Mouse (Mus musculus) kidney, postnatal 0 days (tissue): ENCODE data around the gene Cit. TPM values are rescaled to one million over a fixed set of nuclear protein-coding genes. Genes with fewer than 3 reads are reported as not detected.

Experiments used
- ATAC-seq: fragments of 200-750 bp; cut with Nextera tagmentation; replicated peaks from 2 replicates; pipeline ENCODE4 v1.8.0; 2017; ENCODE audit warnings: low read depth, moderate number of reproducible peaks, moderate TSS enrichment, moderate library complexity; ENCODE audit not compliant: low FRiP score
- DNase-seq: peaks from one replicate; pipeline ENCODE4 v3.0.0-alpha.2; 2016; ENCODE audit warnings: low spot score
- H3K27ac ChIP-seq: fragments of 300-500 bp; sonication (generic); 2 replicates; pipeline ENCODE4 v1.5.1; 2014; ENCODE audit warnings: mild to moderate bottlenecking
- H3K27me3 ChIP-seq: fragments of 300-500 bp; sonication (generic); 2 replicates; pipeline ENCODE4 v1.6.1; 2014; ENCODE audit warnings: low read length, mixed read lengths; ENCODE audit not compliant: insufficient read depth
- H3K36me3 ChIP-seq: fragments of 300-500 bp; sonication (generic); 2 replicates; pipeline ENCODE4 v1.6.1; 2014; ENCODE audit warnings: low read length, mixed read lengths; ENCODE audit not compliant: insufficient read depth
- H3K4me1 ChIP-seq: fragments of 300-500 bp; sonication (generic); replicated peaks from 2 replicates; pipeline ENCODE4 v1.6.1; 2014; ENCODE audit warnings: antibody characterized with exemption, low read length, mixed read lengths; ENCODE audit not compliant: insufficient read depth
- H3K4me2 ChIP-seq: fragments of 300-500 bp; sonication (generic); 2 replicates; pipeline ENCODE4 v1.6.1; 2014; ENCODE audit warnings: mild to moderate bottlenecking, low read length, moderate library complexity, mixed read lengths
- H3K4me3 ChIP-seq: fragments of 300-500 bp; sonication (generic); replicated peaks from 2 replicates; pipeline ENCODE4 v1.5.1; 2014; ENCODE audit warnings: low read depth, low read length
- H3K9ac ChIP-seq: fragments of 300-500 bp; sonication (generic); 2 replicates; pipeline ENCODE4 v1.6.1; 2014; ENCODE audit warnings: low read depth, low read length
- H3K9me3 ChIP-seq: fragments of 300-500 bp; sonication (generic); replicated peaks from 2 replicates; pipeline ENCODE4 v1.6.1; 2016; ENCODE audit warnings: low read length, inconsistent platforms, mixed read lengths
- CTCF ChIP-seq: IDR thresholded peaks from 2 replicates; pipeline ENCODE4 v1.5.1; 2016; ENCODE audit warnings: antibody characterized with exemption, low read depth, mild to moderate bottlenecking, moderate library complexity
- WGBS: fragments of 180-500 bp; shearing (Covaris S2); extraction: QIAGEN DNeasy Blood & Tissue Kit; methylation state at CpG from one replicate; pipeline ENCODE4 v1.1.7; 2014; 5-methylcytosine and 5-hydroxymethylcytosine counted together
- polyA plus RNA-seq: library from polyadenylated mRNA; unstranded; fragments of >200 nt; fragmentation: Nextera tagmentation; extraction: Ambion mirVana; gene quantifications from 2 replicates; pipeline ENCODE4 v1.2.1, GENCODE M21; 2015

The Cit gene
- polyA plus RNA-seq, 1 experiment from 2014 or later = 8.8 TPM

DNA sequence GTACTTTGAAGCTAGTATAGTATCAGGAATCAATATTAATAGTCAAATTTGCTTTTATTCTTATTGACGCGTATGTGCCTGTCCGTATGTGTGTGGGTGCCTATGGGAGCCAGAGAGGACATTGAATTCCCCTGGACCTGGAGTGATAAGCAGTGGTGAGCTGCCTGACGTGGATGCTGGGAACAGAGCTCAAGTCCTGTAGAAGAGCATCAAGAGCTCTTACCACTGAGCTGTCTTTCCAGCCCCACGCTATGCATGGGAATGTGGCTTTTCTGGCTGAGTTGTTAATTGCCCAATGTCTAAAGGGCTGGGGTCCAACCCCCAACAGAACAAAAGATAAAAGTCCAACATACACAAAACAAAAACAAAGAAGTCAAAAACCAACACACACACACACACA is 131.4 kb downstream of the Cit start:
- H3K9me3 ChIP-seq = no peaks in the 10 kb centered on the region
- no peaks in the 10 kb centered on the region for H3K36me3 ChIP-seq
- peaks cover 17% of the 10 kb centered on the region for H3K4me1 ChIP-seq
- H3K4me3 ChIP-seq = no peak overlapping the region
- no peaks in the 10 kb centered on the region for H3K27me3 ChIP-seq
- H3K27ac ChIP-seq = peak overlapping the region; percentile 85
- WGBS = 96% methylated on average over 5 of the region's 5 CpGs
- H3K9ac ChIP-seq = no peak overlapping the region
- no peak for TF ChIP-seq CTCF
- no peak overlapping the region for H3K4me2 ChIP-seq
- ATAC-seq (no peak), DNase-seq (no peak)

DNA sequence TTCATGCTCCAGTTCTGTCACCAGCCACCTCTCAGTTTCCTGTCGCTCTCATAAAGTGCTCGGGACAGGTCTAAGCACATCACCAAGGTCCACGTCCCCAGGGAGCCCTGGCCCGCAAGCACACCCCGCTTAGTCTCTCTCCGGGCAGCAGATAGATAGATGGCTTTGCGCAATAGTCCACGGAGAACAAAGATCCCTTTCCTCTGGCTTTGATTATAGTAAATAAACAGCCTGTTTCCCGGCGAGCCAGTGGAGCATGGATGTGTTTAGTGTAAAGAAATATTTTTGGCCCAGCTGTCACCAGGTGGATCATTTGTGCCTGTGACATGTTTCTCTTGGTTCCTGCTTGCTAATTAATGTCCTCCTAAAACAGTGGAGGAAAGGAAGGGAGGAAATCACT is 132.2 kb downstream of the Cit start:
- DNase-seq = peak; percentile 70
- peak overlapping the region; percentile 85 for H3K27ac ChIP-seq
- H3K9ac ChIP-seq = no peak overlapping the region
- ATAC-seq = no peak
- H3K4me1 ChIP-seq = peaks cover 17% of the 10 kb centered on the region
- H3K4me3 ChIP-seq = no peak overlapping the region
- TF ChIP-seq CTCF = no peak
- 13% methylated on average over 10 of the region's 10 CpGs for WGBS
- H3K9me3 ChIP-seq = no peaks in the 10 kb centered on the region
- H3K36me3 ChIP-seq = no peaks in the 10 kb centered on the region
- H3K4me2 ChIP-seq = peak overlapping the region; percentile 36
- H3K27me3 ChIP-seq = no peaks in the 10 kb centered on the region

DNA sequence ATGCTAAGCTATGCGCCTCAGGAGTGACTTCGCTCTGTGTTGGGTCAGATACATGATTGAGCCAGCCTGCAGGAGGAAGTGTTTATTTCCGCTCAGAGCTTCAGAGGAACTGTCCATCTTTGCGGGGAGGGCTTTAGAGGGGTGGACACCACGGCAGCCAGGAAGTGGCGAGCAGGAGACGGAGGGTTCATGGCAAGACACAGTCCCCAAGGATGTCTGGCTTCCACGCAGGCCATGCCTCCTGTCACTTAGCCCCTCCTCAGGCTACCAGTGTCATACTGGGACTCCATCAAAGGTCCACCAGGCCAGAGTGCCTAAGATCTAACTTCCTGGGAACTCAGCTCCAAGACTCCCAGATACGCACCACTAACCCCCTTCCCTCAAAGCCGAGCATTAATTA is 132.7 kb downstream of the Cit start:
- Histone ChIP-seq H3K4me2 (peak overlapping the region; percentile 36), H3K4me1 (peaks cover 17% of the 10 kb centered on the region), H3K4me3 (no peak overlapping the region), H3K36me3 (no peaks in the 10 kb centered on the region), H3K9me3 (no peaks in the 10 kb centered on the region), H3K27me3 (no peaks in the 10 kb centered on the region), H3K9ac (no peak overlapping the region), H3K27ac (peak overlapping the region; percentile 85)
- WGBS = 17% methylated on average over 10 of the region's 10 CpGs
- DNase-seq = peak; percentile 77
- TF ChIP-seq CTCF = 0 out of 2 replicates have a peak, but pooled peaks have one; percentile 6
- ATAC-seq = peak; percentile 68

DNA sequence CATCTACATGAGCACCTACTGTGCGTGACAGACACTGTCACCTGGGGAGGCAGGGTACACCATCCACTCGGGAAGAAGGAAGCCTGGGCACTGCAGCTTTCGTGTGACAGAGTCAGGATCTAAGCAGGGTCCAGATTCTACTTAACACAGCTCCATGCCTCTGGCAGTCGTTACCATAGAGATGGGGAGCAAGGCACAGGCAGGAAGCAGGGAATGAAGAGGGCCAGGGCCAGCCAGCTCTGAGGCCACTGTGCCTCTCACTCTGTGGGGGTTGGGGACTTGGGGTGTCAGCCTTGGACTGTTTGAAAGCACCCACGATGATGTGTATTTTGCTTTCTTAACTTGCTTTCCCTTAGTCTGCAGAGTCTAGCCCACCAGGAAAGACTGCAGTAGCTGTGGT is 133.2 kb downstream of the Cit start:
- H3K9me3 ChIP-seq = no peaks in the 10 kb centered on the region
- H3K27ac ChIP-seq = peak overlapping the region; percentile 85
- no peak overlapping the region for H3K9ac ChIP-seq
- DNase-seq (peak; percentile 40), ATAC-seq (peak; percentile 19; the same call in 1 of the 2 replicates)
- peaks cover 22% of the 10 kb centered on the region for H3K4me1 ChIP-seq
- TF ChIP-seq CTCF = no peak
- 30% methylated on average over 5 of the region's 5 CpGs for WGBS
- peak overlapping the region; percentile 36 for H3K4me2 ChIP-seq
- H3K4me3 ChIP-seq = no peak overlapping the region
- H3K27me3 ChIP-seq = no peaks in the 10 kb centered on the region
- no peaks in the 10 kb centered on the region for H3K36me3 ChIP-seq

DNA sequence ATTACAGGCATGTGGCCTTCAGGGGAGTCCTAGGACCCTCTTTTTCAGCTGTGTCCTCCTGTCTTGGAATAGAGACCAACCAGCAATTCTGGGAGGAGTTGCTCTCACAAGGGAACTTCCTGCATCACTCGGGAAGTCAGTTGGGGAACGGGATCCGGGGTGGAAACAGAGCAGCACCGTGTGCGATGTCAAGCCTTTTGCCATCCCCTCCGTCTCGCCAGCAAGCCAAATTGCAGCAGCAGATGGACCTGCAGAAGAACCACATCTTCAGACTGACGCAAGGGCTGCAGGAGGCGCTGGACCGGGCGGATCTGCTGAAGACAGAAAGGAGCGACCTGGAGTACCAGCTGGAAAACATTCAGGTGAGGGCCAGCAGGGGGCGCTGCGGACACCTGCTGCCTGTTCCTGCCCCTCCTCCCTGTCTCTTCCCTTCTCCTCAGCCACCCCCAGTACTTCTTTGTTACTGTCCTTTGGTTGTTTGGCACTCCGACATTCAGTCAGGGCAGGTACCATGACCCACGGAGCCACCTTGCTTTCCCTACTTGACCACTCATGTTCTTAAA is 134.1 kb downstream of the Cit start:
- DNase-seq (peak; percentile 46), ATAC-seq (no peak)
- H3K9ac ChIP-seq = no peak overlapping the region
- WGBS = 66% methylated on average over 16 of the region's 16 CpGs
- TF ChIP-seq CTCF = peak; percentile 66
- H3K27ac ChIP-seq = peak overlapping the region; percentile 70
- H3K4me3 ChIP-seq = no peak overlapping the region
- H3K27me3 ChIP-seq = no peaks in the 10 kb centered on the region
- peaks cover 23% of the 10 kb centered on the region for H3K4me1 ChIP-seq
- no peak overlapping the region for H3K4me2 ChIP-seq
- no peaks in the 10 kb centered on the region for H3K36me3 ChIP-seq
- H3K9me3 ChIP-seq = no peaks in the 10 kb centered on the region

DNA sequence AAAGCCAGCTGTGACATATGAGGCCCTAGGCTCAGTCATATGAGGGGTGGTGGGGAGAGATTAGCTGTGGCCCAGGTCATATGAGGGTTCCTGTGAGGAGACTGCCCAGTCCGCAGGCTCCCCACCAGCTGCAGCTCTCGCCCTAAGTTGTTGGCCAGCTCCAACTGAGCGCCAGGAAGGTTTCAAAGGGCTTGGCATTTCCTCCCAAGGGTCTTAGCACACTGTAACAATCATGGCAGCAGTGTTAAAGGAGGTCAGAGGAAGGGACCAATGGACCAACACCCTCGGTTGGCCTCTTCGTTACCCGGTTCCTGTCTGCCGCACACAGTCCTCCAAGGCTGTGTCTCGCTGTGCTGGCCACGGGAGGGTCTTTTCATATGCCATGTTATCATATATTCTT is 135.5 kb downstream of the Cit start:
- no peak for TF ChIP-seq CTCF
- Histone ChIP-seq H3K36me3 (0 out of 2 replicates have a peak, but pooled peaks cover 3% of the 10 kb centered on the region), H3K4me2 (no peak overlapping the region), H3K4me3 (no peak overlapping the region), H3K9ac (no peak overlapping the region), H3K27me3 (no peaks in the 10 kb centered on the region), H3K9me3 (no peaks in the 10 kb centered on the region), H3K4me1 (peaks cover 23% of the 10 kb centered on the region), H3K27ac (peak overlapping the region; percentile 39; the same call in 1 of the 2 replicates)
- DNase-seq = peak; percentile 16
- 0 out of 2 replicates have a peak, but pooled peaks have one; percentile 13 for ATAC-seq
- WGBS = 66% methylated on average over 9 of the region's 9 CpGs
